Mouse (Mus musculus) c-Kit-positive CD71-positive TER-119-negative erythroid progenitor cells, embryonic 14.5 days (primary cell): Measurements from ENCODE around the gene Tmem170b.
"Not testable (repeated sequence)": the region's sequence is repeated elsewhere in the genome, so short reads cannot be mapped to it uniquely, and the experiment has no call there.

Experiments used
- DNase-seq: peaks from one replicate; pipeline ENCODE4 v3.0.0-alpha.2; 2013; ENCODE audit warnings: low read depth

Gene Tmem170b

DNA sequence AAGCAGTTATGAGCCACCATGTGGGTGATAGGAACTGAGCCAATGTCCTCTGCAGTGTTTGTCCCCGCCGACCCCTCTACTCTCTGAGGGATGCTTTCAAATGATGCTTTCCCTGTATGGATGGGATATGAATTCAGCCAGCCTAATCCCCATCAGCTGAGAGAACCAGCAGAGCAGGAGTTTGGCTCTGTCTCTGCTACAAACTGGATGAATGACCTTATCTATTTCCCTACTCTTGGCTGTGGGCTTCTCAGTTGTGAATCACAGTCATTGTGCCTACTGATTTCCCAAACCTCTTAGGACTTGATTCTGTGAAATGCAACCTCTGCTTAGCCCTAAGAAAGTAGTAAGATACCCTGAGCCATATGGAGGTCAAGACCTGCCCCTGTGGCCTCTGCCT lies 64.2 kb downstream of the Tmem170b start:
- DNase-seq, result no peak

DNA sequence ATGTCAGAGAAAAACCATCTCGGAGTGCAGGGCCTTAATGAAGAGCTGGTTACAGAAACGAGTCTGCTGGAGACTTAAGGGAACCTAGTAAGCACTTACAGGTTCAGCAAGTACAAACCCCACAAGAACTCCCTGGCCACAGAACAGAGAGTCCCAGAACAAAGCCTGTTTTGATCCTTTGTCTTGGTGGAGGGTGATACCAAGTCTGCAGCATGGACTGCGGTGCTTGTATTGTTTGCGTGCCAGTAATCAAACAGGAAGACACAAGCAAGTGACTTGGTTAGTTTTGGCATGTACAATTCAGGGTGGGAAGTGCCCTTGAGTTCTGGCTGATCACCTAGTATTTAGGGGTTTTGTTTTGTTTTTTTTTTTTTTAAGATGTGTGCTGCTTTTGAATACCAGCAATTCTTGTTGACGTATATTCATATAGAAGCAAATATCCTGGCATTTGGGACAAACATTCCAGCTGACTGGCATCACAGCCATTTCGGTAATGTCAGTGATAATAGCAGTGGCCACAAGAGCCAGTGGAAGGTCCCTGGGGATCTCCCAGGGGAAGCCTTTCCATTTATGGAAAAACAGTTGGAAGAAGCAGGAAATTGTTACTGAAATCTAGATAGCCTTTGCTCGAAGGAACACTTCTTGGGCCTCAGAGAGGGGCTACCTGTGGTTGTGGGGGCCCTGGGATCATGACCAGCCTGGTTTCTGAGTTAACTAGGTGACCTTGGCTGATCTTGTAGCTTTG lies 64.9 kb downstream of the Tmem170b start:
- no peak for DNase-seq

DNA sequence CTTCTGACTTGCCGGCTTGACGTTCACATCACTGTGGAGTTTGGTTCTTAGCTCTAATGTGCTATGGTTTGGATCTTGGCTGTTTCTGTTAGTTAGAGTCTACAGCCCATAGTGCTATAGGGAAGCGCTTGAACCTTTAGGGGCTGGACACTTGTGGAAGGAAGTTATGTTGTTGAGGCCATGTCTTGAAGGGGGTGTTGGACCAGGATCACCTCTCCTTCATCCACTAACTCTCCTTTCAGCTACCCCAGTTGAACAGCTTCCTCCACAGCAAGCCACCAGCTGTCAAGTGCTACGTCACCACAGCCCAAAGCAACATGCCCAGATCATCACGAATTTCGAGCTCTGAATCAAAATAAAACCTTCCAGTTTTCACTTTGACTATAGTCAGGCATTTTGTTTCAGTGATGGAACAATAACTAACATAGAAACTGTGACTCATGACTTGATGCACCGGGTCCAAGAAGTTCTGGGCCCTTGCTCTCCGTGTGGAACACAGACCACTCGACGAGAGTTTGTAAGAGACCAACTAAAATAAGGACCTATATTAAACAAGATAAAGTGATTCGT lies 65.5 kb downstream of the Tmem170b start:
- no peak for DNase-seq

DNA sequence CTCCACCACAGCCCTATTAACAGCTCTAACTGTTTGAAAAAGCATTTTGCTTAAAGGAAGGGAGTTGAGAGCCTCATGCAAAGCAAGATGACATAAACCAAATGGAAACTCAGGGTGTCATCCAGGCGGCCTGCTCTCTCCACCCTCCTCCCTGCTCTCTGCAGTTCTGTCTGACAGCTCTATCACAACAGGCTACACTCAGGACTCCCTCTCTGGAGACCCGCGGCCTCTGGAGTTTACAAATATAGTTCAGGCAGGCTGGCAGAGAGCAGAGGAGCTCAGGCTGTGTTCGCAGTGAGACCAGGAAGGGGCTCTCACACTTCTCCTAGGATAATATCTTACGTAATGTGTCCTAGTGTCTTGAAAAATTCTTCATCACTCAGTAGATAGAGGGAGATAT lies 67.2 kb downstream of the Tmem170b start:
- not testable (repeated sequence) for DNase-seq

DNA sequence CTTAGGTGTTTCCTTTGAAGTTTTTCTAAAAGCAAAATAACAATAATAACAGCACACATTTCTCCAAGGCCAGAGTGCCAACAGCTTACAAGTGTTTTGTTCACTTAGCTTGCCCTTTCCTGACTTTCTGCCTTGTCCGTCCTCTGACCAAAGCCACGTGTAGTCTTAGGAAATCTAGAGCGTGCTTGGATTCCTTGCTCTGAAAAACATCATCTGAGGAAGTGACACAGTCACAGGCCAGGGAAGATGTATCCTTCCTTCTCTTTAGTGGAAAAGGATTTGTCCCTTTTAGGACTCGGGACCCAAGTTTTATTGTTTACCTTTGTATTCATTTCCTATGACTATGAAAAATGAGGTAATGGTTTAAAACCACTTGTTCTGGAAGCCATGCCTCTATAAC lies 67.8 kb downstream of the Tmem170b start:
- DNase-seq, result no peak

DNA sequence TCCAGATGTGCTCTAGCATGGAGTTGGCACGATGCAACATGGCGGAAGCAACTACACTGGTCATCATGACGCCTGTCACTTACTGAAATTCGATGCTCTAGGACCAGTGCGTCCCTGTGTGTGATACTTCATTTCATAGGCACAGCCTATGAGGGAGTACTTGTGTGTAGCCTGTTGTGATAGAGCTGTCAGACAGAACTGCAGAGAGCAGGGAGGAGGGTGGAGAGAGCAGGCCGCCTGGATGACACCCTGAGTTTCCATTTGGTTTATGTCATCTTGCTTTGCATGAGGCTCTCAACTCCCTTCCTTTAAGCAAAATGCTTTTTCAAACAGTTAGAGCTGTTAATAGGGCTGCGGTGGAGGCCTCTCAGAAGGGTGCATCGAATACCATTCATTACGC lies 68.9 kb downstream of the Tmem170b start:
- not testable (repeated sequence) for DNase-seq

DNA sequence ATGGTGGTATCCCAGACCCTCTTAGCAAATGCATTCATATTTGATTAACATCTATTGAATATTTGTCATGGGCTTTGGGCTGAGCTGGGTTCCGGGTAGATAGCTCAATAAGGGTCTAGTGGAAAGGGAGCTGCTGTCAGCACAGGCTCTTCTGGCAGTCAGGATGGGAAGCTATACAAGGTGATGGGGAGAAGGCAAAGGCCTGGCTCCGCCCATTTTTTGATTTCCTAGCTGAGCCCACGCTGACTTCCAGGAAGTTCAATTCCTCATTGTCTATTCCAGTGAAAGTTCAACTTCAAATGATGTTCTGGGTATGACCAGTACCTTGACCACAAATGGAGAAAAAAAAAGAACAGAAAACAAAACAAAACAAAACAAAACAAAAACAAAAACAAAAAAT lies 69.8 kb downstream of the Tmem170b start:
- no peak for DNase-seq

DNA sequence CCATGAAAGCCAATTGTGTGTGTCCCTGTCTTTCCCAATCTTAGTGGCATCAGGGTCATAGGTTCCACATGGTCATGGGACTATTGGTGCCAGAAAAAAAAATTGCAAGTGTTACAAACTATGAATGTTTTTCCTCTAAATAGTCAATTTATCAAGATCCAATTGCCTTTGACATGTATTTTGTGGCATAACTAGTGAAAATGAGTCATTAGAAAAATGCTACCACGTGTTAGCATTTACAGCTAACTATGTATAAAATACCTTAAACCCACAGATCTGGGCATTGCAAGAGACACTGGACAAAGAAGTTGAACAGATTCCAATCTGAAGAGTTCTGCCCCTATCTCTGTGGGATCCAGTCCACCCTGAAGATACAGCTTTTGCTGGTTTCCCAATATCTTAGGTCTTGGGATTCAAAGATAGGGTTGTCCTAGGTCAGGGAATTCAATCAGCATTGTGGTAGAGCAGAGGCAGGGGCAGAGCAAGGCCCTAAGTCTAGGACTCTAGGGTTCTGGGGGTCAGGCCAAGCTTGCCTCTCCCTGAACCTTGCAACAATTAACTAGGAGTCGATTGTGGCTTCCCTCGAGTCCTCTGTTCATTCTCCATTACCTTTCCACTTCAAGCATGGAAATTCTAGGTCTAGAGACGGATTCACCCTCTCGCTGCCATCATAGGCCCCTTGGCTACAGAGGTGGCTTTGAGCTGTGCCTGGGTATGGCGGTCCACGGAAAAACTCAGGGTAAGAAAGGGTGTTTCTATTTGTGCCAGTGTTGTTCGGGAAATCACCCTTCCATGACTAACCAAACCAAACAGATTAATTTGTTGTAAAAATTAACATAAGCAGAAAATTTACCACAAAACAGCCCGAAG lies 70.5 kb downstream of the Tmem170b start:
- DNase-seq, result no peak

DNA sequence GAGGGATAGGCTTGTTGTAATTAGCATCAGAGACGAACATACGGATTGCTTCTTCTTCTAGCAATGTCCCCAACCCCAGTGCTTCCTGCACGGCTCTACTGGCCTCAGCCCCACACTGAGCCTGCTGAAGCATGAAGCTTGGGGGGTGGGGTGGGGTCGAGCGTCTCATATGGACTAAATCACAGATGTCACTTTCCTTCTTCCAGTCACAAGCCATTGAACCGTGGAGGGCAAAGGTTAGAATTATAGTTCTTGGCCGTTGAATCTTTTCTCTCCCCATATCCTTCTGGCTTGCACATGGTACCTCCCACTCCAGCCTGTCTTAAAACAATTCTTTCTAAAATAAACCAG lies 71.1 kb downstream of the Tmem170b start:
- no peak for DNase-seq

DNA sequence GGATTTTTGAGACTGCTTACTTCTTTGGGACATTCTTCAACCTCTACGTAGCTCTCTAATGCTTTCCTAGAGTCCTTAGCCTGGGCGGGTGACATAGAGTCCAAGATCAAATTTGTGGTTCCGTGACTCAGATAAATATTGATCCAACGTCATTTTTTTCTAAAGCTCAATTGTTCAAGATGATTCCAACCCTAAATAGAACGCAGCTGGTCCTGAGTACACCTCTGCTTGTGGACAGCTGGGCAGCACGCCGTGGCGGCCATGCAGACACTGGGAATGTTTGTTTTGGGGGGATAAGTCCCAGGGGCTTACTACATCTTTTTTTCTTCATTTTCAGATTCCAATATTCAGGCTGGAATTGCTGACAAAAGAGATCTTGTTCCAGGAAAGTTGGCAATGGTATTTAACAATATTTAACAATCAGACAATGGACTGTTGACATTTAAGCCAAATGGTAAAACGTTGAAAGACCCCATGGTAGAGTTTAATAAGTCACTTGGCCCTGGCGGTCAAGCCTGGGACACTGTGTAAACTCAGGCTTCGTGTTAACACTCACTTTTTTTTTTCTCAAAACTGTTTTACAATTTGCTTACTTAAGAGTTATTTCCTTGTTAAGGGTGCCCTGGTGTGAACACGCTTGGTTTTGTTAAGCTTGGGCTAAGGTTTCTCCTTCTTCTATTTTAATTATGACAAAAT lies 75.3 kb downstream of the Tmem170b start:
- no peak for DNase-seq

DNA sequence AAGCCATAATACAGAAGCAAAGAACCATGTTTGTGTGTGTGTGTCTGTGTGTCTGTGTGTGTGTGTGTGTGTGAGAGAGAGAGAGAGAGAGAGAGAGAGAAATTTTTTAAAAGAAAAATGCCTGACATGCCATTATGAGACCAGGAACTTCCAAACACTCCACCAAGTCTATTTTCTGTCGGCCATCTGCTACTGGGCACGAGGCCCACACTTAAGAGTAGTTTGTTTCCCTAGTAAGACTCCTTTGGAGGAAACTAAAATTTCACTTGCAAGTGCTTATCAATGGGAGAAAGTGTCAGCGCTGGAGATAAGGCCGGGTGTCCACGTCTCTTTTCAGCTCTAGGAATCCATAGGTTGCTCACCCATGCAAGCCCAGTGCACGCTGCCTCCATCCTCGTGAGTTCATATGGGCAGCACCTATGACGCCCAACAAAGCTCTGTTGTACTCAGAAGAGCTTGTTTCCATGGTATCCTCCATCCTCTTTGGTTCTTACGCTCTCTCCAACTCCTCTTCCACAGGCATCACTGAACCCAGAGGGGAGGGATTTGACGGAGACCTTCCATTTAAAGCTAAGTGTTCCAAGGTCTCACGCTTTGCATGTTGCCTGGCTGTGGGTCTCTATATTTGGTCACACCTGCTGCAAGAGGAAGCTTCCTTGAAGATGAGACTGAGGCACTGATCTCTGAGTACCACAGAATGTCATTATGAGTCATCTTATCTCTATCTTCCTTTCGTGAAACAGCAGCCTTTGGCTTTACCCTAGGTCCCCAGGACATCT lies 76.8 kb downstream of the Tmem170b start:
- DNase-seq, result no peak

DNA sequence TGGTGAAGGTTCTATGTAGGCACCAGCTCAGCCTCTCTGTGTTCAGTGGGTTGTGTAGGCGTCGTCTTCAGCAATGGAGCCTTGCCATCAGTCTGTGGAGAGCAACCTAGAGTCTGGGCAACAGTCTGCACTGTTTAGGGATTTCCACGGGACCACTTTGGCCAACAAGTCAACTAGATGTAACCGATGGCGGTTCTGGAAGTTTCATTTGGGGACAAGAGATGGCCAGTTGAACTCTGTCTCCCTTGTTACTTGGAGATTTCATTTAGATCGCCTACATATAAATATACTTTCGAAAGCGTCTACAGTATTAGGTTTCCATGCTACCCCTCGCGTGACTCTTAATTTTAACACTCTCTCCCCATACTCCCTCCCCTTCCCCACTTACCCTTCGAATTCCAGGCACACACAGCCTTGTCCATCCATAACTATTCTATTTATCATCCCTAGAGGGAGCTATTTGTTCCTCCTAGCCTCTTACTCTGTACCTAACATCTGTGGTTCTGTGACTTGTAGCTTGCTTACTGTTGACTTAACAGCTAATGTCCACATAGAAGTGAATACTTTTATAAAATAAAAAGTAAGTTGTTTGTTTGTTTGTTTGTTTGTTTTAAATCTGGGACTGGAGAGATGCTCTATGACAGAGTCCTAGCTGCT lies 77.8 kb downstream of the Tmem170b start:
- no peak for DNase-seq

DNA sequence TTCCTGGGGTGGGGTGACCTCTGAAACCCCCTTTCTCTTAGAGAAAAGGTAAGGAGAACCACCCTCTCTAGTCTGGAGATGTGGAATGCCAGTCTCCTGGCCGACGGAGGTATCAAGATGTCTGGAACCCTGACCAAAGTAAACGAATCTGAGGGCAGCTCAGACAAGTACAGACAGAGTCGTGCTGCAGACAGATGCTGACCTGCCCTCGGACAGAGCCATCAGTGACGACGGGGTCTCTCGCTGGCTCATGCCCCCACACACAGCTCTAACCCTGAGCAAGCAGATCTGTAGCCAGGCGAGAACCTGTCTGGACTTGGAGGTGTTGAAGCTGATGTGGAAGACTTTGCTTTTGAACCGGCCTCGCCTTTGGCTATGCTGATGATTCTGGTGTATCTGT lies 79.8 kb downstream of the Tmem170b start:
- DNase-seq, result no peak

DNA sequence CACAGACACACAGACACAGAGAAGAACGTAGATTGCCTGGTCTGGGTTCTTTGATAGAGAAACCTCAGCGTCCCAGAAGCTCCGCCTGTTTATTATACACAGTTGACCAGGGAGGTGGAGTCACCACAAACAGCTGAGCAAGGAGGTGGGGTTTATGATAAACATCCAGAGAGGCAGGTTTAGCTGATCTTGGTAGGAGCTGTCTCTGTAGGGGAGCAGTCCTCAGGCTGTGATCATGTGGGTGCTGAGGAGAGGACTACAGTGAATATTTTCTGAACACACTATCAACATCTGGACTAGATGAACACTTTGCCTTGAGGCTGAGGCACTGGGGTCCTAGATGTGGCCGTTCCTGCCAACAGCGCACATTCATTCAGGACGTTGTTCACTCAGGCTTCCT lies 83.3 kb downstream of the Tmem170b start:
- no peak for DNase-seq

DNA sequence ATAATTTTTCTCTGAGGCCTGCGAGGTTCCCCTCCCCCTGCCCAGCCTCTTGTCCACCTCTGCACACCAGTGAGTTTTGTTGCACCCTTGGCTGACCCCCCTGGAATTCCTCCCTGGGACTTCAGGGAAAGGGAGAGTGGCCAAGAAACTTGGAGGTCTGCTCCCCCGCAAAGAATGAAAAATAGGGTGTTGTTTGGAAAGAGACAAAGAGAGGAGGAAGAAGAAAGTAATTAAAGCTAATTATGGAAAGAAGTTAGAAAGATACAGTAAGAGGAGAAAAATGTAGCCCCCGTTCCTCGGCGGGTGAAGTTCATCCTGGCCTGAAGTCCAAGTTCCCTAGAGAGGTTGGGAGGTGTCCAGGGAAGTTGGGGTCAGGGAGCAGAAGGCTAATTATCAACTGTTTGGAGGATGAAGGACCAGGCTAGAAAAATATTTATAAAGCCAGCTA lies 83.9 kb downstream of the Tmem170b start:
- no peak for DNase-seq
